Mouse (Mus musculus) lung, postnatal 10 days (tissue): Measurements from ENCODE around the gene Endou.
A peak's percentile ranks its signal among the peaks of the same experiment; 100 is the strongest.

ENCODE experiments used
- DNase-seq: peaks from one replicate; pipeline ENCODE4 v3.0.0; 2021

Gene Endou

DNA sequence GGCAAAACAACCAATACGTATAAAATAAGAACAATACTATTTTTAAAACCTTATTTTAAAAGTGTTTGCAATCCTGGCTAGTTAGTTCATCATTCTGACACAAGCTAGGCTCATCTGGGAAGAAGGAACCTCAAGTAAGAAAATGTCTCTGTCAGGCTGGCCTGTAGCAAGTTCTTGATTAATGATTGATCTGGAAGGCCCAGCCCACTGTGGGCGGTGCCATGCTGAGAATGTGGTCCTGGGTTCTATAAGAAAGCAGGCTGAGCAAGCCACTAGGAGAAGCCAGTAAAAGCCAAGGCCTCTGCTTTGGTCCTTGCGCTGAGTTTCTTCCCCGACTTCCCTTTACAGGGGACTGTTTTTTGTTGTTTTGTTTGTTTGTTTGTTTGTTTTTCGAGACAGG lies 21.4 kb upstream of the Endou start:
- DNase-seq, result no peak

DNA sequence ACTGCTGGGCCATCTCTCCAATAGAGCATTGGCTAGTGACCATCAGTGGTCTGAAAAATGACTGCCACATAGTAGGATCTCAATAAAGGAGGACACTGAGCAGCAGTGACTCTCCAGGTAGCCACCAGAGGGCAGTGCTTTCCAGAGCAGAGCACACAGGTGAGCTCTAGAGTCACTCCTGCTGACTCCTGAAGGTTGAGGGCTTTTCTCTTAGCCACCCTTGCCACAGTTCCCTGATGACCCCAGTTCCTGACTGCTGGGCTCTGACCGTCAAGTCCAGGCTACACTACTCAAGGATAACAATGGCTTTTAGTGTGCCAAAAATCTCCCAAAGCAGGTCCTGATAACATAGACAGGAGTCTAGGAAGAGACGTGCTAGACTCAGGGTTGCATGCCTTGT lies 20.5 kb upstream of the Endou start:
- no peak for DNase-seq

DNA sequence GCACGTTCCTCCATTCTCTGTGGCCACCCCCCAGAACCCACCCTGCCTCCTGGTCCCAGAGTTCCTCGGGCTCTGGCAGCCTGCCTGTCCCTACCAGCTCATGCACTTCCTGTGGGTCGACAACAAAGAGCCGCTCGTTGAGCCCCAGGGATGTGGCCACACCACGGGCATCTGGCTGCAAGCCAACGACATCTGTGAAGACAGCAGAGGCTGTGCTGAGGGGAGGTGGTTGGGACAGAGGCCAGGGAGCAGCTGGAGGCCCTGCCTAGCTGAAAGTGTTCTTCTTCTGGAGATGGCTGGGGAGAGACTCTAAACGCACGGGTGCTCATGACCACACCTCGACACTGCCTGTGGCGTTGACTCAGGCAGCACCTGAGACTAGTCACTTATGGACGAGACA lies 19.6 kb upstream of the Endou start:
- DNase-seq, result peak; percentile 95

DNA sequence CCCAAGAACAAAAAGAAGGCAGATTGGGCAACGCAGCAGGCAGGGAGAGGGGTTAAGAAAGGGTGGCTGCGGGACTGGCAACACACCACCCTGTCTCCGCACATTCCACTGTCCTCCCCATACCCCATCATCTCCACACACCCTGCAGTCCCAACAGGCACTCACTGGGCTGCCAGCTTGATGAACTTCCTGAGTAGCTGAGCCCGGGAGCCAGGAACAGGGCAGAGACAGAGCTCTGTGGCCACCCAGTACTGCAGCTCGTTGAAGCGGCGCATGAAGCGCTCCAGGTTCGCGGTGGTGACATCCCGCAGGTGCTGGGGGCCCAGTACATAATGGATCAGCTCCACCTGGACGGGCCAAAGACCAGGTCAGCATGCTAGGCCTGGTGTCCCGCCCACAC lies 18.7 kb upstream of the Endou start:
- DNase-seq, result no peak

DNA sequence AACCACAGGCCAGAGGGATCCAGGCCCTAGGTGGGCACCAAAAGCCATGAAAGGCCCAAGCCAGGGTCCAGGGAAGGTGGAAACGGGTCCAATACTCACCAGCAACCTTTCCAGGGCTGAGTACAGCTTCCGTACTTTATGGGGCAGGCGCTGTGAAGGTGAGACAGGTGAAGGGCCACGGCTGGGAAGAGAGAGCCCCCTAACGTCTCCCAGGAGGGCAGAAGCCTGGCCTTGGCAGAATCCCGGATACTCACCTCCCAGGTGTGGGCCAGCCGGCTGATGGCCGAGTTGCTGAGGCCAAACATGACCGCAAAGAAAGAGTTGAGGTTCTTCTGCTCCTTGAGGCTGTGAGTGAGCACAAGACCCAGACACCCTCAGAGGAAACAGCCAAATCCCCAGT lies 18.3 kb upstream of the Endou start:
- no peak for DNase-seq

DNA sequence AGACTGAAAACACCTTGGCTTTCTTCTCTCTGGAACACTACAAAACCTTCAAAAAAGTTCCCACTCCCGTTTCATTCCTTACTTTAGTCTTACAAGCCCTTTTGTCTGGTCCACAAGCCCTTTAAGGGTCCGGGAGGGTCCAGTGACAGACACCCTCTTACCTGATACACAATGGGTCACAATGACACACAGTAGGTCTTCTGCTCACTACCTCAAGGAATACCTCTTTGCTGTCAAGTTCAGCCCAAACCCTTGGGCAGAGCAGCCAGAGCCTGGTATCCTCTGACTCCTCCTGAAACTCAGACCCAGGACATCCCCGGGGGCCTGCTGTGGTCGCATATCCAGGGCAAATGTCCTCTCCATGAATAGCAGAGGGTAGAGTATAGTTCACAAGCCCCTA lies 17.8 kb upstream of the Endou start:
- no peak for DNase-seq

DNA sequence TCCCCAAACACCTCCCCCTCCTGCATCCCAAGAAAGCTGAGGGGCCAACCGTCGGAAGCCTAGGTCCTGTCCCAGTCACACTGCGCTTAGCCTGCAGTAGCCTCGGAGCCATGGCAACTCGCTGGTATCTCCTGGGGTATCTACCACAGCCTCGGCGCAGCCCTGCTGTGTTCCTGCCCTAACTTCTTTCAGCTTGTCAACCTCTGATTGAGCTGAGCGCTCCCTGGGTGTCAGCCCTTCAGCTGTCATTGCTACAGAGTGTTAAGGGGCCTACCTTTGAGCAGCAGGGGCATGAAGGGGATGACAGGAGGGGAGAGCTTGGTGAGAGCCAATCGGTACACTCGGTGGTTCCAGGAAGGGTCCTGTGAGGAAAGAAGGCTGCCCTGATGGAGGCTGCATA lies 17.2 kb upstream of the Endou start:
- no peak for DNase-seq

DNA sequence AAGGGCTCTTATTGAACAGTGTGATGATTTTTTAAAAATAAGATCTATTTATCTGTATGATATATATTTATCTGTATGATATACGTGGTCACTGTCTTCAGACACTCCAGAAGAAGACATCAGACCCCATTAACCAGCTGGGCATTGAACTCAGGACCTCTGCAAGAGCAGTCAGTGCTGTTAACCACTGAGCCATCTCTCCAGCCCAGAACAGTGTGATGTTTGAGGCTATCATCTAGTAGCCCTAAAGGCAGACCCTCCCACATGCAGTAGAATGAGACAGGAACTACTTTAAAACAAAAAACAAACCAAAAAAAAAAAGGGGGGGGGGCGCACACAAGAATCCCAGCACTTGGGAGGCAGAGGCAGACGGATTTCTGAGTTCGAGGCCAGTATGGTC lies 16.3 kb upstream of the Endou start:
- no peak for DNase-seq

DNA sequence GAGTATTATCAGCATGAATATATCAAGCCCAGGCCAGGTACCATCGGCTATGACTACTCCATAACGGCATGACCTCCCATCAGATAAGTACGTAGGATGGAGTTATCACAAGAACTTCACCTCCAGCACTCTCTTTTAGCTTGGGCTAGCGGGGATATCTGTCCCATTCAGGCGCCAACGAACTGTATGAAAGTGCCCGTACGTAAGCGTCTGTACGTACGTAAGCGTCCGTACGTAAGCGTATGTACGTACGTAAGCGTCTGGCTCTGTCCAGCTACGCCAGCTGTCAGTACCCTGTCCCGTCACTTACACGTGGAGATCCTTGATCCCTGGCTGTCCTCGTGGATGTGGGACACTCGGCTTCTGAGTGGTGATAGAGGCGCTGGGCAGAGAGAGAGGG lies 15.6 kb upstream of the Endou start:
- DNase-seq, result no peak

DNA sequence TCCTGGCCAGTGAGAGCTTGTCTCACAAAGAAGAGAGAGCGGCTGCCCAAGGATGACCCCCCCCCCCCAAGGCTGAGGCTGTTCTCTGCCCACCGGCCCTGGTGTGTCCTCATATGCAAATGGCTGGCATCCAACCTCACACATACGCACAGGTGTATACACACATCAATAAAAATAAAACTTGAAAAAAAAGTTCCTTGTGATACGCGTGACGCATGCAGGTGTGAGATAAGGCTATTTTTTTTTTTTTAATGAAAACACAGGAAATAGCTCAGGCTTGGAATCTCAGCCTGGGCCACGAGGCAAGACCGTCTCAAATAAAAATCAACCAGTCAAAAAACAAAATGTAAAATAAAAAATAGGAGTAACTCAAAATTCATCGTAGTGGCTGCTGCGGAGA lies 15.1 kb upstream of the Endou start:
- no peak for DNase-seq

DNA sequence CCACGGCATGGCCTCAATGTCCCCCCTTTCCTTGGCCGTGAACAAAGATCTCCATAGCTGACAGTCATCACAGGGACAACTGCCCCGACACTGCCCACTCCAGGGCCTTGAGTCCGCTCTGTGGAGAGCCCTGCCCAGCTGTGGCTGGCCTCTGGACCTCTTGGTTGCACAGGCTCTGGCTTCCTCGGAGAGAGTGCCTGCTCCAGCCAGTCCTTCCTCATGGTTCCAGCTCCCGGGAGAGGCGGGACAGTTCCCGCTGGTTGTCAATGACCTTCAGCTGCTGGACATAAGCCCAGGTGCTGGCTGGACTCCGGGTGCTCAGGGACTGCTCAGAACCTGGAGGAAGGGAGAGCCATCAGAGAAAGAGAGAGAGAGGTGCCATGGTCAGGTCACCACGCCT lies 14.2 kb upstream of the Endou start:
- no peak for DNase-seq

DNA sequence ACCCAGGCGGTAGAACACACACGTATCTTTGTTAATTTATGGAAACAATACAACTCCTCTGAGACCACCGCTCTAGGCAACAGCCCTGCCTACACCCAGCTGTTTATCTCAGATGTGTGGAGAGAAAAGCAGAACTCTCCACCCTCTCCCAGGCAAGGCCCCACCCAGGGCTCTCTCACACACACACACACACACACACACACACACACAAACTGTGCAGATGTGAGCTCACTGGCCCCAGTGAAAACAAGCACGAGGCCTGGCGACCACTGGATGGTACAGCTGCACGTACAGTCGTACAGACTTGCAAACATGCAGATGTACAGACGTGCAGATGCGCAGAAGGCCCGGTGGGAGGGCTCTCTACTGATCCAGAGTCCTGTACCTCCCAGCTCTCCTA lies 13.8 kb upstream of the Endou start:
- peak; percentile 47 for DNase-seq

DNA sequence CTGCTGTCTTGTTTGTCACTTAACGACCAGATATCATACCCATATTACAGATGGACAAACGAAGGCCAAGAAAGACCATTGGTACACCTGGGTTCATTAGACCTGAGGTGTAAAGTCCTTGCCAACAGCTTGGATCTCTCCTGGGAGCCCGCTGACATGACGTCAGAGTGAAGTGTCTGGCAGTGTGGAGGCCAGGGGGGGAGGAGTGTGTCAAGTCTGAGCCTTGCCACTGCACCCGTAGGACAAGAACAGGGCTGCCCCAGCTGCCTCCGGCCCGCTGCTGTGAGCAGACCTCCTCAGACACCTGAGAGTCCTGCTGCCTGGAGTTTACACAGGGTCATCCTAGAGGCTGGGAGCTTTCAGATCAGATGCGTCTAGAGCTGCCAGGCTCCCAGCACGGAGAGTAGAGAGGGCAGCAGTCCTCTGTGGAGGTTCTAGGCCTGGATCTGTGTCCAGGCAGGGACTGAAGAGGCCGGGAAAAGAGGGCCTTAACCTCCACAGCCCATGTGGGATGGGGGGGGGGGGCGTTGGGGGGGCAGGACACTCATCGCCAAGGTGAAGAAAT lies 12.9 kb upstream of the Endou start:
- no peak for DNase-seq

DNA sequence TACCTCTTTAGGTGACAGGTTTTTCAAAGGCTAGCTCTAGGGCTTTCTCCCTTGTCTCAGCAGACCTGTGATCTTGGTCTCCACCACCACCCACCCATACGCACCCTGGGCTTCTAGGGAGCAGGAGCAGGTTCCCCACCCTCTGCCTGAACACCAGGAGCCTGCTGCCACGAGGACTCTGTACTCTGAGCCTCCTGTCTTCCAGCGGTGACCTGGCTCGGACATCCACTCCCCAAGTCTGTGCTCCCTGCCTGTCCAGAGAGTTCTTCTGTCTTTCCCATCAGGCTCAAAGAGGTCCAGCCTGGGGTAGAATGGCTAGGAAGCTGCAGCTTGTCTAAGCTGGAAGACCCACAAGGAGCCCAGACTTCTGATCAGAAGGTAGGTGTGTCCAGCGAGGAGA lies 12.1 kb upstream of the Endou start:
- no peak for DNase-seq

DNA sequence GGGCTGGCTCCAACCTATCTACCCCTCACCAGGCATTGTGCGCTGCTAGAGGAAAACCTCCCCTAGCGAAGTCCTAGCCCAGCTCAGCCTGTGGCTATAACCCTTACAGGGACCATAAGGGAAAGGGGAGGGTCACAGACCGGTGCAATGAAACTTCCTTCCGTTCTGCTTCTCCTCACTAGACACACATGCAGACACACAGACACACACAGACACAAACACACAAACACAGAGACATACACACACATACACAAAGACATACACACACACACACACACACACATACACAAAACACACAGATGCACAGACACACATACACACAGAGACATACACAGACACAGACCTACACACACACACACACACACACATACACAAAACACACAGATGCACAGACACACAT lies 11.5 kb upstream of the Endou start:
- no peak for DNase-seq

DNA sequence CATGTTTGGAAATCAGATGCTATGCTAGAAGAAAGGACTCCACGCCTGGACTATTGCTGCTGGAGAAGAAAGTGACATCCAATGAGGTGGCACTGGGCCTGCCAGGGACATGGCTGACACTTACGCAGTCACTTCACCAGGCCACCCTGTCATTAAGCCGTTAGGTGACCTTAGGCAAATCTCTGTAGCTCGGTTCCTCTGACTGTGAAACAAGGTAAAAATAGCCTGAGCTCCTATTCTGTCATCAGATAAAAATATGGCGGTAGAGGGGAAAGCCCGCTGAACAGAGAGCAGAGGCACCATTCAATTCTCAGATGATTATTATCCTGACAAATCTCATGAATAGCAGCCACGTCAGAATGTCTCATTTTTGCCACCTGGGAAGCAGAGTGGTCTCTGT lies 10.9 kb upstream of the Endou start:
- no peak for DNase-seq

DNA sequence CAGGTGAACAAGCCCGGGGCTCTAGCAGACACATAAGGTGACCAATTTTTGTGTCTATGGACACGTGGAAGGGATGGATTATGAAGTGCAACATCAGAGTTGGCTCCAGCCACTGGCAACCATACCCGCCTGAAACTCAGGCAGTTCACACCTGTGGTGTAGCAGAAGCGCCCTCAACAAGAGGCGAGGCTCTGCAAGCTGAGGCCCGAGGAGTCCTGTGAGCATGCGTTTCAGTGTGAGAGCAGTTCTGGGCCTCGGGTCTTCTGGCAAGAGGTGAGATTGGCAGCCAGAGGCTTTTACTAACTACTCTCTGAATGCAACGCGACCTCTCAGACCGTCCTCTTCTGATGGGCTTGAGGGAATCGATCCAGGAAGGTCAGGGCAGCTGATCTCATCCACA lies 10.5 kb upstream of the Endou start:
- no peak for DNase-seq

DNA sequence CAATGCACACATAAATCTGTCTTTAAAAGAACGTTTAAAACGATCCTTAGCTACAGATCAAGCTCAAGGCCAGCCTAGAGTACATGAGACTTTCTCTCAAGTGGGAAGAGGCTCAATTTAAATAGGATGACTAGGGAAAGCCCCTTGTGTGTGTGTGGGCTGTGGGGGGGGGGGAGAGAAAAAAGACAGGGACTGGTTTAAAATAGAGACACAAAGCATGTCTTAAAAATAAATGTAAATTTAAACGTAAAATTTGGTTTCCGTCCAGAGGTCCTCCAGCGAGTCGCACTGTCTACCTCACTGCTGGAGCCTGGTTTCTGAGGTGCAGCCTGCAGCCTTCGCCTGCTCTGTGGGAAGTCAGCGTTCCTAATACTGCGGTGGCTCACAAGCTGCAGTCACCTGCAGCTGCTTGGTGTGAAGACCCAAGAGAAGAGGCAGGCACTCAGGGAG lies 9.2 kb upstream of the Endou start:
- no peak for DNase-seq

DNA sequence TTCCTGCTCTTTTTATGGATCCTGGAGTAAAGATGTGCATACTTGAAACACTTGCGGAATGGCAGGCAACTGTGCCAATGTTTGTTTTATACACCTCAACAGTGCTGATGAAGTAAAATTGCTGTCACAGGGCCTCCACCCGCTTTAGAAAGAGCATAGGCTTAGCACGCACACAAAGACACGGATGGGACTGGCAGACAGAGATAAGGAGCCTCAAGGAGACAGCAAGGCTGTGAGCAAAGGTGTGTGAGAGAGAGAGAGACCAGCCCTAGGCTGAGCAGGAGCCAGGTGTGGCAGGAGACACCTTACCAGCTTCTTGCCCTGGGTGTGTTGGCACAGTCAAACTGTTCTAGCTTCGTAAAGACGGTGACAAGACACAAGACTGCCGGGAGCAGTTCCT lies 7.8 kb upstream of the Endou start:
- no peak for DNase-seq

DNA sequence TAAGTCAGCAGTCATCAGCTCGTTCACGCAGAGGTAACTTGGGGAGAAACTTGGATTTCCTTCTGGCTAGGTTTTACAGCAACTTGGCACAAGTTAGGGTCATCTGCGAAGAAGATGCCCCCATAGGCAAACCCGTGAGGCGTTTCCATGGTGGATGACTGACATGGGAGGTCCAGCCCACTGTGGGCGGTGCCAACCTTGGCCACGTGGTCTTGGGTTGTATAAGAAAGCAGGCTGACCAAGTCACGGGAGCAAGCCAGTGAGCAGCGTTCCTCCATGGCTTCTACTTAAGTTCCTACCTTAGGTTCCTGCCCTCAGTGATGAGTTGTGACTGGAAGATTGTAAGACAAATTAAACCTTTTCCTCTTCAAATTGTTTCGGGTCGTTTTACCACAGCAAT lies 849 bp upstream of the Endou start:
- DNase-seq, result no peak

DNA sequence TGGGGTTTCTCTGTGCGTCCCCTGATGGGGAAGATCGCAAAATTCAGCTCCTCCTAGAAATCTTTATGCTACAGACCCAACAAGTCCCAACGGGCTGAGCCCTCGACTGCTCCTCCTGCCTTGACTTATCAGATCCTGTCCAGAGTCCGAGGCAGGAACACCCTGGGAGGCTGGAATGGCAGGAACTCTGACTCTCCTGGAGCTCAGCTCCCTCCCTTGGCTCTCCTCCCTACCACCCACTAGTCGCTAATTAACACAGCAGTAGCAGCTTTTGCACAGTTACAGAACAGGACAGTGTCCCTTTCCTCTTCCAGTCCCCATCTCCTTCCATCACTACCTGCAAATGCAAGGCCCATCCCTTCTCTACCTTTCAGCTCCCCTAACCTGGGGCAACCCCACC lies 774 bp downstream of the Endou start:
- no peak for DNase-seq

DNA sequence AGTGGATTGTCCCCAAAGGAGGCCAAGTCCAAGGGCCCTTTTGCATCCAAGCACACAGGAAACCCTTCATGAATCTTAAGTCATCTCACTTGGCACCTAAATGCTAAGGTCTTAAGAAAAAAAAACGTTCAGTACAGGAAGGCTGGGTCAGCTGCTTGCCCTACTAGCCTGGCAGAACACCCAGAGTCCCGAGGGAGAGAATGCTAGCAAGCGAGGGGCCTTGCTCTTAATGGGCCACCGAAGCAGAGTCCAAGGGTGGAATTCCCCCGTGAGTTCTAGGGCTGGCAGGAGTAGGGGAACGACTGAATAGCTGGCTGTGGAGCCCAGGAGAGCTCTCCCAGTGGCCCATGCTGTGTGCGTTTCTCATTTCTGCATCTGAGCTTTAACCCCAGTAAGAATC lies 2.3 kb downstream of the Endou start:
- no peak for DNase-seq

DNA sequence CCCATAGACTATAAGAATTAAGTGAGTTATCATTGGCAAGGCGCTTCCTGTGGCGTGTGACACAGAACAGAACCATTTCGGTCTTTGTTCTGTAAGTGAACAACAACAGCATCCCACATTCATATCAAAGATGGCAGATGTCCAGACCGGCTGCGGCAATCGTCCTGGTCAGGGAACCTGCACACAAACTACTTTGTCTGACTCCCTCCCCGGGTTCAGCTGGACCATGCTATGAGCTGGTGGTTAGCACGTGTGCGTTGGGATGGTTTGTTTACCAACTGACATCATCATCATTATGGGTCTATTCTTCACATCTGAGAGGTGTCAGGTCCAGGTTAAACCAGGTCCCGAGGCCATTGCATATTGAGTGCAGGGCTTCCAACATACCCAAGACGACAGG lies 2.7 kb downstream of the Endou start:
- no peak for DNase-seq

DNA sequence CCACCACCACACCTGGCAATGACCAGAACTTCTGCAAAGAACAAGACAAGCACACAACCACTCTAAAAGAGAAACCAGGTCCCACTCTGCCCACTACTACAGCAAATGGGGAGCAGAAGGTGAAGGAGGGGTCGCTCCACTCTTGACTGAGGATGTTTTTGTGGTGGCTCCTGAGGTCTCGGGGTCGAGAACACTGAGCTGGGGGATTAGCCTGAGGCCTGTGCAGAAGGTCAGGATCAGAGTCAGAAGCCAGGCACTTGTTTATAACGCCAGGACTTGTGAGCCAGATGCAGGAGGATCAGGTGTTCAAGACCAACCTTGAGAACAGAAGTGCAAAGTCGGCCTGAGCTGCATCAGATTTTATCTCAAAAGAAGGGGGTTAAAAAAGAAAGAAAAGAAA lies 3.6 kb downstream of the Endou start:
- no peak for DNase-seq

DNA sequence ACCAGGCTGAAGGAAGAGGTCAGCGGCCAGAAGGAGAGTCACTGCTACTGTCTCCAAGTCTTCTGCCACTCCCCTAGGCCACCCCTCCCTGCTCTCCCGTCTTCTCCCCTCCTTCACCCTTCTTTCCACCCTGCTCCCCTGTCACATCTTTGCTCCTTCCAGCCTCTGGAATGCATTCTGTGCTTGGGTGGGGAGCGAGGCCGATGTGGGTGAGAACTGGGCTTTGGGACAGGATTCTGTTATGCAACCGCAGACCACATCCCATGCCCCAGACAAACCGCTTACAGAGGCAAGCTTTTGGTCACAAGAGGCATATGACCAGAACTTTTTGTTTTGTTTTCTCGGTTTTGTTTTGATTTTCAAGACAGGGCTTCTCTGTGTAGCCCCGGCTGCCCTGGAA lies 4.1 kb downstream of the Endou start:
- peak; percentile 74 for DNase-seq

DNA sequence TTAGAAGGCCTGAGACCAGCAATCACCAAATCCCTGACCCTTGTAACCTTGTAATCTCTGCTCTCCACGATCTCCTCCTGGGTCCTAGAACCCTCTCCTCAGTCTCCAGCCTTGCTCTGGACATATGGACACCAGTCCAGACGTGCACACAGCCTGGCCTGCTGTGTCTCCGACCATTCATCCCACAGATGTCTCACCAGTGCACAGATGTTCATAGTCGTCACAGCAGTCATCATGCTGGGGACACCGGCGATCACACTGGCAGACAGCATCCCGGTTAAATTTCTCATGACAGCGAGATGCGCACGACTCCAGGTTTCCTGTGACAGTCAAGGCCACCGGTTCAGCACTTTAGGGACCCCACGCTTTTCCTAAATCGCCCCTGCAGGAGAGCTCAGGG lies 4.8 kb downstream of the Endou start:
- DNase-seq, result no peak
